Mouse (Mus musculus) testis, postnatal 10 days (tissue): ENCODE results near the gene Acy3.
A peak's percentile ranks its signal among the peaks of the same experiment; 100 is the strongest.
"Not testable (repeated sequence)": the region's sequence is repeated elsewhere in the genome, so short reads cannot be mapped to it uniquely, and the experiment has no call there.

Experiments used
- DNase-seq: peaks from one replicate; pipeline ENCODE4 v3.0.0; 2021; ENCODE audit warnings: low spot score

Acy3 gene

DNA sequence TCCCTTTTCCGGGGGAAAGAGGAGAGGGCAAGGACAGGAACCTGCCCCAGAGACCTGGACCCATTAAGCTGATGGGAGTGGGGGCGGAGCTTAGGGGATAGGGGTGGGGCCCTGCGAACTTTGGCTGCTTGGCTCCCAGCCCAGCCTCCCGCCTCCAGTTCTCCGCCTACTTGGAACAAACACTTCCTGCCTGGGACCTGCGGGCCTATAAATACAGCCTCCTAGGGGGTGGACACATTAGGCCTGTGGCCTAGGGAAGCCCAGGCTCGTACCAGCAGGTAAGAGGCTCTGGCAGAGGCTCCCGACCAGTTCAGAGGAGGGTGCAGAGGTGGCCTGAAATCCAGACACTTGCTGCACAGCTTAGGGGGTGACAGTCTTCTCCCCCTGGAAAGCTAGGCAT is at the start of gene Acy3:
TSS of gene Acy3 (plus strand) at position 237 of the 400 bp plus-strand sequence.
- peak; percentile 91 for DNase-seq

DNA sequence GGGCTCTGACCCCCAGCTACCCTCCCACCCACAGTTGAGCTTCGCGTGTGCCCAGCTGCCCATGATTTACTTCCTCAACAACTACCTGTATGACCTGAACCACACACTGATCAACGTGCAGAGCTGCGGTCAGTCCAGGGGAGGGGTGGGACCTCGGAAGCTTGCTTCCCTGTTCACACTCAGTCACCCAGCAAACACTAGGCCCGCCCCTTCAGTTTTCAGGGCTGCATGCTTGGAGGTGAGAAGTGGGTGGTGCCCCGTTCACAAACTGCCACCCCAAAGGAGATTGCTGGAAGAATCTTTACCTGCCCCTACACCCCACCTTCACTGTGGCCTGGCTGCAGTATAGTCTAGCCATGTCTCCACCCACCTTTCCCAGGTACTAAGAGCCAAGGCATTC is 44.1 kb upstream of the Acy3 start:
- no peak for DNase-seq

- DNase-seq = no peak
Measured at GRCm38 (mm10) chr19:3942986-3943735, 43.2 kb upstream of the Acy3 start.

DNA sequence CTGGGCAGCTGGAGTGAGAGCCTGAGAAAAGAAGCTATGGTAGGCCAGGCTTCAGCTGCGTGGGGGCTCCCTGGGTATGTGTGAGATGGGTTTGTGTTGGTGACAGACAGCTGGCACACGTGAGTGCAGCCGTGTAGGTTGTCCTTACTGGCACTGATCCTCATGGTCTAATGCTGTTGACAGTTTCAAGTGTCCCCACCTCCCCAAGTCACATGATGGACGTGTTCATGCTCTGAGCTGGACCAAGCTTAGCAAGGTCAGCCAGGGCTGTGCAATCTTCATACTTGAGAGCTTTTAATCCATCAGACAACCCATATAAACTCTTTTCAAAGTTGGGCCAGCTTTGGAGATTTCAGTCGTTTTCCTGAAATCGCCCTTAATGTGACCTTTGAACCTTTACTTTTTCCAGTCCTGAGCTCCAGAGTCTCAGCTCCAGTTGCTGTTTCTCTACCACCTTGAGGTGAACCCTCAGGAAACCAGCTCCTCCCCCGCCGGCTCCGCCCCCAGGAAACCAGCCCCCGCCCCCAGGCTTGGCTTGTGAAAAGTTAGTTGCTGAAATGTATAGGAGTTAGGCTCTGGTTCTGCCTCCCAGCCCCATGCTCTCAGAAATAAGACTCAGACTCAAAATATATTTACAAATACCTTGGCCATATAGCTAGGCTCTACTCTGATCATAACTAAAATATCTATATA is 40.4 kb upstream of the Acy3 start:
- DNase-seq = no peak

DNA sequence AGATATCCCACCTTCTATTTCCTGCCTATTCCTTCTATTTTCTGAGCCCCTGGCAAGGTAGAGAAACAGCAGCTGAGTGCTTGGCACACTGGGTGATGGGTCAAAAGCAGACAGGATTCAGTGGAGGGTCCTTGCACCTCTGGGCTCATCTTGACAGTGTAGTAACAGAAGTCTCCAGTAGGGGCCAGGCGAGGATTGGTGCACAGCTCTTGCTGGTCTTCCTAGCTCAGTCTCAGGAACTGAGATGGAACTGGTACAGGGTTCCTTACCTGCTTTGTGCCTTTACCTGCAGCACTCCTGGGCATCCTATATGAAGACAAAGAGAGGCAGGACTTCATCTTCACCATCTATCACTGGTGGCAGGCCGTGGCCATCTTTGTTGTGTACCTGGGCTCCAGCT is 39.7 kb upstream of the Acy3 start:
- DNase-seq = peak; percentile 84

DNA sequence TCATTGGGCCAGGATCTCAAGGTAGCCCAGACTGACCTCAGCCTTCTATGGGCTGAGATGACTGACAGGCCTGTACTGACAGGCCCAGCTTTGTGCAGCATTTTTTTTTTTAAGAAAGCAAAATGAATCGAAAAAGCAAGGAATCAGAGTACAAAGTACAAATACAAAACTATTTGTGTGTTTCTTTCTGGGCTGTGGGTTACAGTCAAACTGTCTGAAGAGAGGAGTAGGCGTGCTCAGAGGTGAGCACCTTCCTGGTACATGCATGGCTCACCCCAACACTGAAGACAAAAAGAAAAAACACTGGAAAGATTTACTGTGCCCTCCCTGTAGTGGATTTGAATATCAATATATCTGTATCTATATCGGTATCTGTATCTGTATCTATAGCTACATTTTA is 38.6 kb upstream of the Acy3 start:
- no peak for DNase-seq

DNA sequence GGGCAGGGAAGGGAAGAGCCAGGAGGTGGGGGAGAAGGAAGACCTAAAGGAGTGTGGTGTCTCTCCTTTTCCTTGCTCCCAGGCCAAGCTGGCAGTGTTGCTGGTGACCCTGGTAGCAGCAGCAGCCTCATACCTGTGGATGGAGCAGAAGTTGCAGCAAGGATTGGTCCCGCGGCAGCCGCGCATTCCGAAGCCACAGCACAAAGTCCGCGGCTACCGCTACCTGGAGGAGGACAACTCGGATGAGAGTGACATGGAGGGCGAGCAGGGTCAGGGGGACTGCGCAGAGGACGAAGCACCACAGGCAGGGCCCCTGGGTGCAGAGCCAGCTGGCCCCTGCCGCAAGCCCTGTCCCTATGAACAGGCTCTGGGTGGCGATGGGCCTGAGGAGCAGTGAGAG is 37.8 kb upstream of the Acy3 start:
- no peak for DNase-seq

DNA sequence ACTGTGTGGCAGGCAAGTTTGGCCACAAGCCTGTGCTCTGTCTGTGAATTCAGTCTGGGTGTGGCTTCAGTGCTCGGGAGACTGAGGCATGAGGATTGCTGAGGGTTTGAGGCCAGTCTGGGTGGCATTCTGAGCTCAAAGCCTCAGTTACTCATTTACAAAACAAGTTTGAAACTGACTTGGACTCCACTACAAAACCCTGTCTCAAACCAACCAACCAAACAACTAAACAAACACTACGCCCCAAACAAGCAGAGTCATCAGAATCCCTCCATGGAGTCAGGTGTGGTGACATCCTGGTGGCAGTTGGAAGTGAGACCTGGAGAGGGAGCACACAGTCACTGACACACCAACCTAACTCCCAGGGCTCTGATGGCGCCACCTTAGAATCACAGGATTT is 36.0 kb upstream of the Acy3 start:
- DNase-seq = no peak

DNA sequence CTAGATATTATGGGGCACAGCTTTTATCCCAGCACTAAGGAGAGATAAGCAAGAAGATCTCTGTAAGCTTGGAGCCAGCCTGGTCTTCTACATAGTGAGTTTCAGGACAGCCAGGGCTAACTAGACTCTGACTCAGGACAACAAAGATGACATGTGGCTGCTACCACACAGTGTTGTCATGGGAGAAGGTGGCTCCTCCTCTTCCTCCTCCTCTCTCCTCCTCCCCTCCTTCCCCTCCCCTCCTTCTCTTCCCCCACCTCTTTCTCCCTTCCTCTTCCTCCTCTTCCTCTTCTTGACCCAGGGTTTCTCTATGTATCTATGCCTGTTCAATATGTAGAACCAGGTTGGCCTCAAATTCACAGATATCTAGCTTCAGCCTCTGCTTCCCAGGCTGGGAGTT is 34.9 kb upstream of the Acy3 start:
- DNase-seq = no peak

DNA sequence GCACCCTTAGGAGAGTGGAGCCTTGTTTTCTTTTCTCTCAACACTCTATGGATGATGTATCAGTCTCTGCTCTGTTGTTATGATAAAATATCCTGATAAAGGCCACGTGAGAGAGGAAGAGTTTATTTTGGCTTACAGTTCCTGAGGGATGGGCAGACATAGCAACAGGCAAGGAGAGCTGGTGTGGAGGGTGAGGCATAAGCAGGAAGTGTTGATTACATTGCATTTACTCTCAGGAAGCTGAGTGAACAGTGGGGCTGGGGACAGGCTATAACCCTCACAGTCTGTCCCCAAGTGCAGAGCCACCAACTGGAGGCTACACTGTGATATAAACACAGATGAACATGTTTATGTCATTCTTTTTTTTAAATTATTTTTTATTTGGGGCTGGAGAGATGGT is 34.3 kb upstream of the Acy3 start:
- no peak for DNase-seq

DNA sequence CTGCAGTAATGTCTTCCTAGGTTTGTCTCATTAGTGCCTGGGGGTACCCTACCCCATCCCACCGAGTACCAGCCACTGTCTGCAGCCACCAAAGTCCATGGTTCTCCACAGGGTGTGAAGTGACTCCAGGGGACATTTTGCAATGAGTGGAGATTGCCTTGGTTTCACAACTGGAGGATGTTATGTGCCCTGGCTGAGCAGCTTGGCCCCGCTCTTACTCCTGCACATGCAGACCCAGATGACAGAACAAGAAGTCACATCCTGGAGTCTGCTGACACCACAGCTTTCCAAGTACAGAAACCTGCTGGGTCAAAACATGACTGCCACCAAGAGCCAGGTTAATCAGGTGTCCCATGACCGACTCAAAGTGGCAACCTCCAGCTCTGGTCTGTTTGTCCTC is 31.3 kb upstream of the Acy3 start:
- DNase-seq = no peak

DNA sequence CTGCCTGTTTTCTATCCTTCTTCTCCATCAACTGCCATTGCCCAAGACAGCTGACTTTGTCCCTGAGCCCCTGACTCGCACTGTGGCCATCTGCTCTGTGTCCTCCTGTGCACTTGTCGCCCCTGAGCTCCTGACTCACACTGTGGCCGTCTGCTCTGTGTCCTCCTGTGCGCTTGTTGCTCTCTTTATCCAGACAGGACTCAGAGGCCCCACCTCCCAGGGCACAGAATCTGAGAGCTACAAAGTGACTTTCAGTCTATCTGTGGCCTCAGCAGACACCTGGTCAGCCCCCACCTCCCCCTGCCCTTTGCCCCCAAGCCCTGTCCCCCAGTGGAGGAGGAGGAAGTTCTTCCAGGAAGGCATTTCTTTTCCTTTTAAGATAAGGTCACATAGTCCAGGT is 30.6 kb upstream of the Acy3 start:
- DNase-seq = no peak

DNA sequence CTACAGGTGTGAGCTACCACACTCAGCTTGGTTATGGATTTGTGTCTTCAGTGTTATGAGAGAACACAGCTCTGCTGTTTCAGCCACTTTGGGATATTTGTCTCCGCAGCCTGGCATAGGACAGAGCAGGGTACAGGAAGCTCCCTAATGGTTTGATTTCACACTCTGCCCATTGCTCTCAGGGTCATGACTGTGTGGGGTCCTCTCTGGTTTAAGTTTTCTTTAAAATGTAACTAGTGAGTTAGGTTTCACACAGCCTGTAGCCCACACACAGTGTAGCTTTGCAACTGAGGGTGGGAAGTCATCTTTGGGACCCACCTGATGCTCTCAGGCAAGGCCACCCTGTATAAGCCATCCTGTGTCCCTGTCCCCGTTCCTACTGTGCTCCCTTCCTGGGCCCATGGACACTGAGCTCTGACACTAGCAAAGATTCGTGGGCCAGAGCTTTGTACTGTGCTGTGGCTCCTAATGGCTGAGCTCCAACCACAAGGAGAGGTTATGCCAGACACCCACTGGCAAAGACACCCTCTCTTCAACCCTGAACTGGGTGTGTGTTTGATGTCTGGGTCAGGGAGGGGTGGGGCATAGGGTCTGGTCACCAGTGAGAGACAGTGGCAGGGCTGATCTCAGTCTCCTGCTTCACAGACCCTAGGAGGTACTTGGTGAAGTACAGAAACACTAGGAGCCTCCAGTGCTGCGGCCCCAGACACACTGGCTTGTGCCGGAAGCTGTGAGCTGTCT is 28.9 kb upstream of the Acy3 start:
- DNase-seq = not testable (repeated sequence)

DNA sequence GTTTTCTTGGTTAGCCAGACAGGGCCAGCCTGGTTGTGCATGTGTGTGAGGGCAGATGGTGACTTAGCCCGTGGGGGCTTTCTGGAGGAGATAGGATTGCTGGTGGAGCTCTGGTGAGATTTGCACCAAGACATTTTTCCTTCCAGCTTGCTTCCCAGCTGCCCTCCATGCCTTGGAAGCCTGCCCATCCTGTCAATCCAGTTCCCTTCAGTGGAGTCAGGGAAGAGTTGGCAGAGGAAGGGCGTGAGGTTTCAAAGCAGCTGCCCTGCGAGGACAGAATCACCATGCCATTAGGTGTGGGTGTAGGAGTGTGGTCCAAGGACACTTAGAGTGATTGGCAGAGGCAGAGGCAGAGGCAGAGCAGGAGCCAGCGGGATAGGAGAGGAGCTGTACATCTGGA is 27.9 kb upstream of the Acy3 start, which contains the start of gene Aldh3b3:
TSS of gene Aldh3b3 (plus strand) at position 176 of the 400 bp plus-strand sequence.
- DNase-seq = no peak

- DNase-seq = no peak
Measured at GRCm38 (mm10) chr19:3959030-3959429, 27.3 kb upstream of the Acy3 start.

GRCm38 (mm10) chr19:3960211-3960610 is 26.2 kb upstream of the Acy3 start:
- DNase-seq = no peak

DNA sequence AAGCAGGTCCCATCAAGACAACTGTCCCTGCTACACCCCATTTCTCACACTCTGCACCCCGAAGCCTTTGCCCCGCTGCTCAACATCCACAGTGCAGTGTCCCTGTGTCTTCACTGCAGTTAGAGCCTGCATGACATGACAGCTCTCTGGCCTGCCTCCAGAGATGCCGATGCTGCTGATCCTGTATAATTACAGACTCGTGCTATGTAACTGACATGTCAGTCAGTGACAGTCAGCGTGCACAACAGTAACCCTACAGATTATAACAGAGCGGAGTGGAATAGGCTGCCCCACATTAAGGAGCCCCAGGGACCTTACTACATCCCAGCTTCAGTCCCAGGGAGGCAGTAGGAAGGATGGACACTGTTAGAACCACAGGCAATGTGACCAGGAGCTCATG is 24.6 kb upstream of the Acy3 start:
- not testable (repeated sequence) for DNase-seq

DNA sequence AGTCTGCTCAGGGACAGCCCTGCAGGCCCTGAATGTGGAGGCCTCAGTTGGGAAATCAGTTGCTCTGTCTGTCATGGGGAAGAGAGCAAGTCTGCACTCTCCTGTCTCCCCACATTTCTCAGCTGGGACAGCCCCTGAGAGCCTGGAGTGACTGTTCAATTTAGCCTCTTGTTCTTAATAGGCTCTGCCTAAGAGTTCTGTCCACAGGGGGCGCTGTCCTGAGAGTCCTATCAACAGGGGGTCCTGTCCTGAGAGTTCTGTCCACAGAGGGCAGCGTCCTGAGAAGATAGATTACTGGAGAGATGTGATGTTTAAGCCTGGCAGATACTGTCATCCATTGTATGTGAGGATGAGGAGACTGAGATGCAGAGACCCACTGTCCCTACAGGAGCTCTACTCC is 23.9 kb upstream of the Acy3 start:
- DNase-seq = peak; percentile 71

- no peak for DNase-seq
Measured at GRCm38 (mm10) chr19:3964030-3964429, 22.3 kb upstream of the Acy3 start.

DNA sequence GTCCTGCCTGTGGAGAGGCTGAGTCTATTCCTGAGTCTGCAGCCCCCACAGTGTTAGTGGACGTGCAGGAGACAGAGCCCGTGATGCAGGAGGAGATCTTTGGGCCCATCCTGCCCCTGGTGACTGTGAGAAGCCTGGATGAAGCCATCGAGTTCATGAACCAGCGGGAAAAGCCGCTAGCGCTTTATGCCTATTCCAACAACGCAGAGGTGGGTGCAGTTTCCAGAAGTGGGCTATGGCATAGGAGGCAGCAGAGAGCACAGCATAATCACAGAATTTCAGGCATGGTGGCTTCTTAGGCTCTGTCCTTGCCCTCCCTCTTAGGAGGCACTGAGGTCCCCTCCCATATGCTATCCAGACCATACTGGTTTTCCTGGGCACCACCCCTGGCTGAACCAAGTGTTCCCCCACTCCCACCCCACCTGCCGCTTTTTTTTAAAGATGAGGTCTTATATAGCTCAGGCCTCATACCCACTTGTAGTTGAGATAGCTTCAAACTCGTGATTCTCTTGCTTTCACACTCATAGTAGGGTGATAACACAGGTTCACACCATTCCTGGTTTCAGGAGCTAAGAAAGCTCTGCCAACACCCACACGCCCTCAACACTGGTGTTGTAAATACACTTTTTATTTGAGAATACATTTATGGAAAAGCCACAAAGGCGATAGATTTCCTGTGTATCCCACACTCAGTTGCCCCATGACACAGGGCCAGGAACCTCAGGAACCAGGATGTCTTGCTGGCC is 19.9 kb upstream of the Acy3 start:
- no peak for DNase-seq

GRCm38 (mm10) chr19:3967258-3967657 is 19.1 kb upstream of the Acy3 start:
- no peak for DNase-seq

- DNase-seq = peak; percentile 39
Measured at GRCm38 (mm10) chr19:3972229-3972628, 14.1 kb upstream of the Acy3 start, which contains the start of gene Aldh3b2. Gene Aldh3b2 (plus strand): TSS chr19:3972328.
